Mouse (Mus musculus): ENCODE results near the gene Hoxc10.

Gene Hoxc10

GRCm38 (mm10) chr15:102966776-102967311 lies at the start of gene Hoxc10:
TSS of gene Hoxc10 (plus strand) at chr15:102966796.
- DNase-seq (ENCODE audit: low spot score): no peak

GRCm38 (mm10) chr15:102917972-102918572 lies 48.5 kb upstream of the Hoxc10 start:
- DNase-seq (ENCODE audit: low spot score): no peak

DNA sequence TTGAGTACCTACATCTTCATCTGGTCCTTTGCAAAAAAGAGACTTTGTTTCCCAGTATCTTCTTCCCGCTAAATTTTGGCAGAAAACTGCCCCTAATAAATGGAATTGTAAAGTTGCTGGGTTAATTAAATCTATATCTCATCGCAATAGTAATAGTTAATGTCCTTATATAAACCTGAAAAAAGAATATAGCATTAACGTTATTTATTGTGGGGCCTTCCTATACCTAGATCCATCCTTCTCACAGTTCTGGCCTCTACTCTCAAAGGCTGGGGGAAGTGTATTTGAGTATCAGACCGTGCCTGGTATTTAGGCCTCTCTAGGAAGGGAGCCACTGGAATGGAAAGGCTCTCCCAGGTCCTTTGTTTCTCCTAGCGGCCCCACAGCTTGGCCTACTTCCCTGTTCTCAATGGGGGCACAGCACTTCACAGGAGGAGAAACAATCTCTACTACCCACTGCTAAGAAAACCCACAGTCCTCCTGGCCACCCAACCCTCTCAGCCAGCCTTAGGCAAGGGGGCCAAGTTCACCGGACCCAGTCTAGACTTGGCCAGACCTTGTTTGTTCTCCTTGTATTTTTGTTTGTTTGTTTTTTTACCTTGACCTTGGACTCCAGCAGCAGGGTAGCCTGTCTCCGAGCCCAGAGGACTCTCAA lies 47.9 kb upstream of the Hoxc10 start:
- no peak for DNase-seq (ENCODE audit: low spot score)

GRCm38 (mm10) chr15:102919336-102920180 lies 47.0 kb upstream of the Hoxc10 start:
- no peak for DNase-seq (ENCODE audit: low spot score)

DNA sequence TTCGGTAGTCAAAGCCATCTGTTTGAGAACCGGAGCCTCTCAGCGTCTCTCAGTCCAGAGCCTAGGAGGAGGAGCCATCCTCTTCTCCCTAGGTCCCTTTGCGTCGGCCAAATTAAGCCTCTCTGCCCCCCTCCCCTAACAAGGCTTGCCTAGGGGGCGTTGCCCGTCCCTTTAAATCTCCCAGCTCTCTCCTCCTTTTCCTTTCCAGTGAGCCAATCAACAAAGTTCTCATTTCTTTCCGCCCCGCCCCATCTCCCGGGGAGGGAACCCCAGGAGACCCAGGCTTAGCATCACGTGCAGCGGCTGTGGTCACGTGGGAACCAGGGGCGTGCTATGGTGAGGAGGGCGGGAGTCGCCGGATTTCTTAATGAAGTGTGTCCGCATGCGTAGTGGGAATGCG lies 46.0 kb upstream of the Hoxc10 start:
- peak; percentile 7 for DNase-seq (ENCODE audit: low spot score)

DNA sequence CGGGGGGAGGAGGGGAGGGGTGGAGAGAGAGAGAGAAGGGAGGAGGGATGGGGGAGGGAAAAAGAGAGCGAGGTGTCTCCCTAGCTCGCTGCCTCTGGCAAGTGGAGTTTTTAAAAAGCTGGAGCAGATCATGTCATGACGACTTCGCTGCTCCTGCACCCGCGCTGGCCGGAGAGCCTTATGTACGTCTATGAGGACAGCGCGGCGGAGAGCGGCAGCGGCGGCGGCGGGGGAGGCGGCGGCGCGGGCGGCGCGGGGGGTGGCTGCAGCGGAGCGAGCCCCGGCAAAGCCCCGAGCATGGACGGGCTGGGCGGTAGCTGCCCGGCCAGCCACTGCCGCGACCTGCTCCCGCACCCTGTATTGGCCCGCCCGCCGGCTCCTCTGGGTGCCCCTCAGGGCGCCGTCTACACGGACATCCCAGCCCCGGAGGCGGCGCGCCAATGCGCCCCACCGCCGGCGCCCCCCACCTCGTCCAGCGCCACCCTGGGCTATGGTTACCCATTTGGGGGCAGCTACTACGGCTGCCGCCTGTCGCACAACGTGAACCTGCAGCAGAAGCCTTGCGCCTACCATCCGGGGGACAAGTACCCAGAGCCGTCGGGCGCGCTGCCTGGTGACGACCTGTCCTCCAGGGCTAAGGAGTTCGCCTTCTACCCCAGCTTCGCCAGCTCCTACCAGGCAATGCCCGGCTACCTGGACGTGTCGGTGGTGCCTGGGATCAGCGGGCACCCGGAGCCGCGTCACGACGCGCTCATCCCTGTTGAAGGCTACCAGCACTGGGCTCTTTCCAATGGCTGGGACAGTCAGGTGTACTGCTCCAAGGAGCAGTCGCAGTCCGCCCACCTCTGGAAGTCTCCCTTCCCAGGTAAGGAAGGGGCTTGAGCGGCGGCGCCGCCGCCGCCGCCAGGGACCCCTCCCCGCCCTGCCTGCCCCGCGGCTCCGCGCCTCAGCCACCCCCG lies 45.3 kb upstream of the Hoxc10 start, which contains the start of gene Hoxc13:
Hoxc13 (plus strand) TSS at position 51 of the 959 bp plus-strand sequence.
- DNase-seq (ENCODE audit: low spot score): no peak

DNA sequence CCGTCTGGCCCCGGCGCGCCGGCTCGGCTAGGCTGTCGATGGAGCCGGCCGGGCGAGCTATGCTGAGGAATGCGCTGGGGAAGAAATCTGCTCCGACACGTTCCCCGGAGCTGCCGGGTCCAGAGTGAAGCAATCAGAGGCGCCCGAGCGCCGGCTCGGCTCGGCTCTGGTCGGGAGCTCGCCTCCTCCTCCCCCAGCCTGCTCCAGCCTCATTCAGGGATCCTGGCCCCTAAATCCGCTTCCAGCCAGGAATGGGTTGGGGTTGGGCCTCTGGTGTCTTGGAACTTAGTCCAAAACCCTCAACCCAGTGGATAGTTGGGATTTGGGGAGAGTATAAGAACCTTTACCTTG lies 44.6 kb upstream of the Hoxc10 start:
- DNase-seq (ENCODE audit: low spot score): no peak

GRCm38 (mm10) chr15:102922636-102923500 lies 43.7 kb upstream of the Hoxc10 start:
- DNase-seq (ENCODE audit: low spot score): no peak

GRCm38 (mm10) chr15:102927032-102927645 lies 39.5 kb upstream of the Hoxc10 start:
- DNase-seq (ENCODE audit: low spot score): no peak

GRCm38 (mm10) chr15:102931706-102932358 lies 34.8 kb upstream of the Hoxc10 start:
- DNase-seq (ENCODE audit: low spot score): no peak

DNA sequence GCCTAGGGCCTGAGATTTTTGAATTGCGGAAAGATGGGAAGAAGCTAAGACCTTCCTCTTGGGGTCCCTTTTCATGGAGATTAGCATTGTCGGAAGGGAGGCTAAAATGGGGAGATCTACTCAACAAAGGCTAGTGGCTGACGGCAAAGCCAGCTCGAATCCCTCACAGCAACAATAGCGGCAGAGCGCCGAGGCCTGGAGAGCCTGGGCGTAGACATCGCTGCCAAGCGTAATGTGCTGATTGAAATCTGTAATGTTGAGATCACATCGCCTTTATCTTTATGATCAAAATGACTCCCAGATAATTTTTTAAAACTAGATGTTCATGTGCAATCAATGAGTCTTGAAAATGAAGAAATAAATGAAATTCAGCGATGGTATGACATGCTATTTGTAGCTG lies 32.2 kb upstream of the Hoxc10 start:
- DNase-seq (ENCODE audit: low spot score): no peak

DNA sequence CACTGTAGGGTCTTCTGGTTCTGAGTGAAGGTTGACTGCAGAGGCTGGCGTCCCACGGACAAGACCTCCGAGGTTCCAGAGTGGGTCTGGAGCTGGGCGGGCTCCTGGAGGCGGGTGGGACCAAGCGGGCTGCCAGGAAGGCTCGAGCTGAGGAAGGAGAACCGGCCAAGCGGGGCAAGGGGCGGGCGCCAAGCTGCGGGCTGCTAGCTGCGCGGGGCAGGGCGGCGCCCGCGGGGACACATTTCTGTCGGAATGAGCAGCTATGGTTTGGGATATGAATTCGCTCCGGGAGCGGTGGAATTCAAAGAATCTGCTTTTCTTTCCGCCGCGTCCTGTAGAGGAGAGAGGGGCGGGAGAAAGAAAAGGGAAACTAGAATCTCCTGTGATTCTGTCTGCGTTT lies 31.7 kb upstream of the Hoxc10 start:
- no peak for DNase-seq (ENCODE audit: low spot score)

GRCm38 (mm10) chr15:102936279-102936972 lies 30.2 kb upstream of the Hoxc10 start, which contains the start of gene Hoxc12:
TSS of gene Hoxc12 (plus strand) at chr15:102936757.
- no peak for DNase-seq (ENCODE audit: low spot score)

DNA sequence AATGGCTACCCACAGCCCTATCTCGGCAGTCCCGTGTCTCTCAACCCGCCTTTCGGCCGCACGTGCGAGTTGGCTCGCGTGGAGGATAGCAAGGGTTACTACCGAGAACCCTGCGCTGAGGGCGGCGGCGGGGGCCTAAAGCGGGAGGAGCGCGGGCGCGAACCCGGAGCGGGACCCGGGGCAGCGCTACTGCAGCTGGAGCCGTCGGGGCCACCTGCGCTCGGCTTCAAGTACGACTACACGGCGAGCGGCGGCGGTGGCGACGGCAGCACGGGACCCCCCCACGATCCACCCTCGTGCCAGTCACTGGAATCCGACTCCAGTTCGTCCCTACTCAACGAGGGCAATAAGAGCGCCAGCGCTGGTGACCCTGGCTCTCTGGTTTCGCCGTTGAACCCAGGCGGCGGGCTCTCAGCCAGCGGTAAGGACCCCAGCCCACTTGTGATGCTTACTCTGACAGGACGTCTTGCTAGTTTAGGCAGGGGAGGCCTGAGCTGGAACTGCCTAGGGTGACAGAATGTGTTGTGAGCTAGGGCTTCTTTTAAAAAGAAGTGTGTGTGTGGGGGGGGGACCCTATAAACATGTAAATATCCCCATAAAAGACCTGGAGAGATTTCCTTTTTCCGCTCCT lies 29.4 kb upstream of the Hoxc10 start:
- no peak for DNase-seq (ENCODE audit: low spot score)

DNA sequence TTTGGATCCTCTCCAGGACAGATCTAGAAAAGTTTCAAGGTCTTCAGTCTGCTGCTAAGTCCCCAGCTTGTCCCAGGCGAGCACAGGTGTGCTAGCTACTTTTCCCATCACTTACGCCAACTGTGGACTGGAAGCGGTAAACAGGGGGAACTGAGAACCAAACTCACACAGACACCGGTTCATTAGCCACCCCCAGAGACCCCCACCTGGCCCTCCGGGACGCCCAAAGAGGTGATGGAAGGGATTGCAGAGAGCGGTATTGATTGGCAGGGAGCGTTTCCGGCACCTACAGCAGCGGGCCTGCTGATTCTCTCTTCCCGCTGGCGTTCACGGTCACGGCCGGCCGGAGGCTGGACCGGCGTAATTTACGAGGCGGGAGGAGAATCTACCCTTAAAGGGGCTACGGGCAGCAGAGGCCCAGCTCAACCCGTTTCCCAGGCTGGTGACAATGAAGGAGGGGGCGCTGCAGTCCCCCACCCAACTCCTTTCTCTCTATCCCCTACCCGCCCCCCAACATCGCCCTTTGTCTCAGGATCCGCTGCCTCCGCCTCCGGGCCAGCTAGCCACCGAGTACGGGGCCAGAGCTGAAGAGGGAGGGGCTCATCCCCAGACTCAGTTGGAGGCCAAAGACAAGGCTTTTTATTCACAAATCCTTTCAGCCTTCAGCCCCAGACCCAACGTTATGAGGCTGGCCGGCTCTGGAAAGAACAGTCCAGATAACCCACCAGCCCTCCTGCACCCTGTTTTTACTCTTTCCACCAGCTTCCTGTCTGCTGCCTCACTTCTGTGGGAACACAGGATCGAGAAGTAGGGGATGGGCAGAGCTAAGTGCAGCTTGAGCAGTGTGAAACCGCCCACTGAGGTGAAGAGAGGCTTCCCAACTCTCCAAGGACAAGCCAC lies 27.1 kb upstream of the Hoxc10 start:
- DNase-seq (ENCODE audit: low spot score): no peak

GRCm38 (mm10) chr15:102942739-102943467 lies 23.7 kb upstream of the Hoxc10 start:
- no peak for DNase-seq (ENCODE audit: low spot score)

- DNase-seq (ENCODE audit: low spot score): no peak
These were observed 23.2 kb upstream of the Hoxc10 start for GRCm38 (mm10) chr15:102943468-102943813.
